Comparison of ENCODE assay signal across 8 mouse cellular contexts in genomic region chr11:75811900-75812299, GRCm38 (mm10). TPM values are rescaled to one million over a fixed set of nuclear protein-coding genes. Genes with fewer than 3 reads are reported as not detected.
DNase-seq lines count a peak whose midpoint lies in the region; ATAC-seq and TF ChIP-seq lines count a peak whose summit lies in the region.

No protein-coding gene starts in this region.

- H3K4me3 ChIP-seq in intestine, postnatal 0 days (ENCODE audit: low read depth, low read length) = no peak overlapping the region
- no peak overlapping the region for H3K4me3 ChIP-seq in liver, adult 2 months (ENCODE audit: insufficient read depth, low read depth, low read length)

- no peak overlapping the region for H3K9ac ChIP-seq in intestine, postnatal 0 days (ENCODE audit: low read depth, low read length)
- no peak overlapping the region for H3K9ac ChIP-seq in liver, adult 2 months (ENCODE audit: low read depth, low read length)

- H3K27me3 ChIP-seq in intestine, postnatal 0 days (replicated peaks; ENCODE audit: control insufficient read depth, insufficient read depth, low read length) = no peaks in the 10 kb centered on the region
- no peaks in the 10 kb centered on the region for H3K27me3 ChIP-seq in liver, adult 2 months (ENCODE audit: control insufficient read depth, insufficient read depth, low read length)

- H3K4me1 ChIP-seq in intestine, postnatal 0 days (replicated peaks; ENCODE audit: control insufficient read depth, insufficient read depth, low read length) = peaks cover 3% of the 10 kb centered on the region; the same call in 1 of the 2 replicates
- no peaks in the 10 kb centered on the region for H3K4me1 ChIP-seq in liver, adult 2 months (ENCODE audit: control insufficient read depth, insufficient read depth, low read length)

- H3K79me2 ChIP-seq in liver, adult 2 months (ENCODE audit: control insufficient read depth, insufficient read depth, low read length) = no peaks in the 10 kb centered on the region

- intact Hi-C loops in gastrocnemius, postnatal 36 days (cut with DNase I) = no loop called here

- no peak overlapping the region for H3K4me2 ChIP-seq in intestine, postnatal 0 days (replicated peaks; ENCODE audit: low read depth)

- no peaks in the 10 kb centered on the region for H3K9me3 ChIP-seq in intestine, postnatal 0 days (ENCODE audit: control insufficient read depth)

- DNase-seq in cerebellum, adult 11 months = peak; percentile 26
- DNase-seq in brain, embryonic 14.5 days (ENCODE audit: low read depth) = peak; percentile 71
- peak; percentile 68 to 76 for DNase-seq in gastrocnemius, postnatal 36 days
- peak; percentile 51 for DNase-seq in liver, adult 2 months (ENCODE audit: extremely low read depth, low read depth, low spot score)
- DNase-seq in right cerebral cortex, postnatal 14 days = peak; percentile 43
- no peak for DNase-seq in spleen, postnatal 14 days (ENCODE audit: low spot score in 2 of 2)

- peak overlapping the region; percentile 35; the same call in 1 of the 2 replicates for H3K27ac ChIP-seq in intestine, postnatal 0 days (ENCODE audit: low read depth, low read length)
- 0 out of 2 replicates have a peak overlapping the region, but pooled peaks have one; percentile 17 for H3K27ac ChIP-seq in liver, adult 2 months (replicated peaks; ENCODE audit: insufficient read depth, low read depth, low read length)

- 3% methylated on average over 3 of the region's 3 CpGs for WGBS in intestine, postnatal 0 days
- 22% methylated on average over 3 of the region's 3 CpGs for whole genome bisulfite sequencing in liver, adult 2 months

- no peak for TF ChIP-seq POLR2A in brain, embryonic 14.5 days (IDR thresholded peaks at IDR 0.05; ENCODE audit: borderline replicate concordance, extremely low read depth, insufficient read depth, insufficient read length, poor library complexity, severe bottlenecking)
- no peak for TF ChIP-seq POLR2A in liver, adult 2 months (IDR thresholded peaks at IDR 0.05; ENCODE audit: extremely low read depth, insufficient read depth, low read length)

- no peak; the same call in 1 of the 2 replicates for ATAC-seq in cerebellum, adult (ENCODE audit: insufficient number of reproducible peaks, low FRiP score, low TSS enrichment)
- ATAC-seq in intestine, postnatal 0 days = peak; percentile 71

- TF ChIP-seq CTCF in brain, embryonic 14.5 days (IDR thresholded peaks at IDR 0.05; ENCODE audit: borderline replicate concordance, extremely low read depth, insufficient read depth, insufficient read length) = no peak
- TF ChIP-seq CTCF in intestine, postnatal 0 days (IDR thresholded peaks at IDR 0.05; ENCODE audit: low read depth) = no peak
- TF ChIP-seq CTCF in liver, adult 2 months (IDR thresholded peaks at IDR 0.05; ENCODE audit: low read depth, low read length) = no peak

- no peaks in the 10 kb centered on the region for H3K36me3 ChIP-seq in intestine, postnatal 0 days (ENCODE audit: control insufficient read depth, insufficient read depth)
- H3K36me3 ChIP-seq in liver, adult 2 months (ENCODE audit: control insufficient read depth, insufficient read depth, low read length) = no peaks in the 10 kb centered on the region

RNA-seq across cellular contexts. Expression of gene Doc2b, which starts 16.1 kb away (rescaled TPM):
- 4.9 and 9.3 TPM in 2 replicates for polyA plus RNA-seq in brain, embryonic 14.5 days (2012; rRNA removed)
- 1 to 10 TPM in 1 of 2 experiments, under 1 TPM in 1; 0.84 to 1.1 TPM for total RNA-seq in gastrocnemius, postnatal 36 days (2021)
- 0.72 TPM in 2 replicates for polyA plus RNA-seq in intestine, postnatal 0 days (2015; fragmentation: Nextera tagmentation; extraction: Ambion mirVana)
- 0.09 and 0.13 TPM in 2 replicates for total RNA-seq in liver, adult 2 months (2014; rRNA removed)
- polyA plus RNA-seq in liver, adult 2 months (2012; rRNA removed) = 0.05 and 0.07 TPM in 2 replicates

Comparison
In these comparisons a context has a peak if more than half of its experiments do, and no peak if none do; other contexts are left out.
1. DNase-seq: peak in cerebellum, adult 11 months (single experiment), brain, embryonic 14.5 days (single experiment), gastrocnemius, postnatal 36 days (2 of 2), liver, adult 2 months (single experiment) and right cerebral cortex, postnatal 14 days (single experiment); none in spleen, postnatal 14 days (0 of 2).